Mouse (Mus musculus) ovary, postnatal 36 days (tissue): ENCODE measurements around the gene Parg.
A peak's percentile ranks its signal among the peaks of the same experiment; 100 is the strongest.

Experiments used
- DNase-seq: peaks from one replicate; pipeline ENCODE4 v3.0.0; 2022; ENCODE audit warnings: low spot score, mixed read lengths

The Parg gene

DNA sequence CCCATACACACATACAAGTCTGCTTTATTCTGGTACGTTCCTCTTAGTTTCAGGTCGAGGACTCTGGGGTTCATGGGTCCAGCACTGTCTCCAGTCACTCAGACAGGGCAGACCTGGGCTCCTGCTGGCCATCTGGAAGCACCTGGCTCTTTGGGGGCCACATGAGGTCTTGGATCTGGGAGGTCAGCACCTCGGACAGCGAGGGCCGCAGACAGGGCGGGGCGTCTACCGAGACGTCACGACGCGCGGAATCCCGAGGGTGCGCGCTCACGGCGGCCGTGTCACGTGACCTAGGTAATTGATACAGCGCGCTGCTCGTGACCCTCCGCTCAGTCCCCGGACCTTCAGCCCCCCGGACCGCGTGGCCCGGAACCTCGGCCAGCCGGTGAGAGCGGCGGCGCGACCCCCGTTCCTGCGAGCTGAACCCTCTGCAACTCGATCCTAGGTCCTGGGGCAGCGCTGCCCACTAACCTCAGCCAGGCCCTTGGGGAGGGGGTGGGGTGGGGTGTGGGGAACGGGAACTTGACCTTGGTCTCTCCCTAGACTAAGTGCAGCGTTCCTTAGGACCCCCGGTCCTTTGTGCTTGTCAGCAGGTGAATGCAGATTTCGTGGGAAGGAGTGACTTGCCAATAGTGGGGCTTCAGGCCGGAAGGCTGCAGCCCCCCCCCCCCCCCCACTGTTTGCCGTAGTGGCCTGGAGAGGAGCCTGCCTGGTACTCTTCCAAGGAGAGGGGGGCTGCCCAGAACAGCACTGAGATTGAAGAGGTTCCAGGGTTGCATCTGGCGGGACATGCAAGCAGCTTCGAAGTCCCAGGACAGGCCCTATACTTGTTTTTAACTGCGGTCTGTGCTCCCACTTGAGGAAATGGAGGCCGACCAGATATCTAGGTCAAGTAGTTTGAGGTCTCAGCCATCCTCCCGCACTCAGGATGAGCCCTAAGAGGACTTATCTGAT, 120.3 kb downstream of the Parg start, which contains the start of gene Ogdhl:
TSS of gene Ogdhl (plus strand) at position 288 of the 954 bp plus-strand sequence.
- DNase-seq, result peak; percentile 82

- no peak for DNase-seq
These were observed 121.5 kb downstream of the Parg start for GRCm38 (mm10) chr14:32323221-32323620.

GRCm38 (mm10) chr14:32327366-32327765, 125.6 kb downstream of the Parg start:
- DNase-seq, result no peak

DNA sequence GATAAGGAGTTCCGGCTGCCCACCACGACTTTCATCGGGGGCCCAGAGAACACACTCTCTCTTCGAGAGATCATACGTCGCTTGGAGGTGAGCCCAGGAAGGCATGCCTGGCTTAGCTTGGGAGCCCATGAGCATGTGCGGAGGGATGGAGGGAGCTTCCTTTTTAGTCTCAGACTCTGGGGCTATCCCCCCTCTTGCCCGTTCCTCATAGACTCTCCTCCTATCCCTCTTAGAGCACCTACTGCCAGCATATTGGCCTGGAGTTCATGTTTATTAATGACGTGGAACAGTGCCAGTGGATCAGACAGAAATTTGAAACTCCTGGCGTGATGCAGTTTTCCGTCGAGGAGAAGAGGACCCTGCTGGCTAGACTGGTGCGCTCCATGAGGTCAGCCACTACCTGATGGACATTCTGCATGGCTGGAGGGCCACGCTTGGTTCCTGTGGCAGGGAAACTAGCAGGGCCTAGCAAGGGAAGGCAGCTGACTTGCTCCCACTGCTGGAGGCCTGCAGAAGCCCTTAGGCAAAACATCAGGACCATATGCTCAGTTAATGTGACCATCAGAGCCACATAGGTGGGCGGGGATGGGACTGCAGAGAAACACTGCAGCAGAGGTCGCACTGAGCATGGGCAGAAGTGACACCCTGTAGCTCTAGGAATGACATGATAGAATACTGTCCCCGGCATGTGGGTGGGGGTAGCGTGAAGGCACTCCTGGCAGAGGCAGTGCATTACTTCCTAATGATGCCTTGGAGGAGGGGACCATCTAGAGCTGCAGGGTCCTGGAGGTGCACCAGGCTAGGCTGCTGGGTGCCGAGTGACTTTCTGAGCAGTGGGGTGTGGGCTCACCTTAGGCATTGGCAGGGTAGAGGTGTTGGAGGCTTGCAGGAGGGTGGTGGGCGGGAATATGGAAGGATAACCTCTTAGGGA, 131.0 kb downstream of the Parg start:
- DNase-seq, result no peak

DNA sequence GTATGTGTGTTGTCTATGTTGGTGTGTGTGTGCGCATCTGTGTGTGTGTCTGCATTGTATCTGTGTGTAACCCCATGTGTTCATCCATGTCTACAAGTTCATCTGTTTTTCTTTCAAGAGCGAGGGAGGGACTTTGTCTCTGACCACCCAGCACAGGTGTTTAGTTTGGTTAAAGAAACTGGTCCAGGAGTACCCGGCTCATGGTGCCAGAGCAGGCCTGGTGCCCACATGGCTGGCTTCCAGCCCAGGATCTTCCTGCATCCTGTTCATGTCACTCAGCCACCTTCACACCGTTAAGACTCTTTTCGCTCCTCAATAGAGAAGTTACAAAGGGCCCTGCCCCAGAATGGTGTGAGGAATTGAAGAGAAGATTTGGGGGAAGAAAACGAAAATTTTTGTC, 134.3 kb downstream of the Parg start:
- no peak for DNase-seq

GRCm38 (mm10) chr14:32336547-32336946, 134.8 kb downstream of the Parg start:
- no peak for DNase-seq

DNA sequence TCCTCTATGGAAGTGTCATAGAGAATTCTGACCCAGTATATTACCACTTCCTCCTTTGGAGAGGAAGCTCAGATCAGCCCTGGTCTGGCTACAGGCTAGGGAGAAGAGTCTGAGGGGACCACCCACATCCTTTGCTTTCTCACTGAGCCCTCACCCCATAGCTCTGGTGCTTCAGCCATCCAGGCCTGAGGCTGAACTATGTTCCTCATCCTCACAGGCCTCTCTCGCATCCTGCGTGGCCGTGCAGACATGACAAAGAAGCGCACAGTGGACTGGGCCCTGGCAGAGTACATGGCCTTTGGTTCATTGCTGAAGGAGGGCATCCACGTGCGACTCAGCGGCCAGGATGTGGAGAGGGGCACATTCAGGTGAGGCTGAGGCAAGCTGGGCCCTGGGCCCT, 140.1 kb downstream of the Parg start:
- DNase-seq, result no peak

DNA sequence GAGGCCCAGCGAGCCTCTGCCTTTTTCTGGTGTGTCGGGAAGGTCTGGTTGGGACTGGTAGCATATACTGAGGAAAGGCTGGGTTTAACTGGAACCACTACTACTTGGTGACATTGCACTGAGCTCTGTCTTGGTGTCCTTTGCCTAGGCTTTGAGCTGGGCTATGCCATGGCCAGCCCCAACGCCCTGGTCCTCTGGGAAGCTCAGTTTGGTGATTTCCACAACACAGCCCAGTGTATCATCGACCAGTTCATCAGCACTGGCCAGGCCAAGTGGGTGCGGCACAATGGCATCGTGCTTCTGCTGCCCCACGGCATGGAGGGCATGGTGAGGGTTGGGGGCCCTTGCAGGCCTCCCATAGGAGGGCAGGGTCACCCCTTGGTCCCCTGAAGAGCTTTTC, 142.4 kb downstream of the Parg start:
- DNase-seq, result no peak

GRCm38 (mm10) chr14:32344694-32345093, 142.9 kb downstream of the Parg start:
- DNase-seq, result no peak
